Mouse (Mus musculus) megakaryocyte, embryonic 14.5 days (primary cell): Measurements from ENCODE around the gene Zfp329. TPM values are rescaled to one million over a fixed set of nuclear protein-coding genes. Genes with fewer than 3 reads are reported as not detected.

Experiments
- H3K27me3 ChIP-seq: replicated peaks from 2 replicates; pipeline ENCODE3; 2012; ENCODE audit warnings: inconsistent platforms
- H3K36me3 ChIP-seq: replicated peaks from 2 replicates; pipeline ENCODE3; 2012; ENCODE audit warnings: low read length, inconsistent platforms, mixed read lengths
- H3K4me1 ChIP-seq: 2 replicates; pipeline ENCODE4 v1.6.1; 2012; ENCODE audit warnings: inconsistent platforms
- H3K4me3 ChIP-seq: replicated peaks from 2 replicates; pipeline ENCODE3; 2012; ENCODE audit warnings: moderate library complexity, mild to moderate bottlenecking, inconsistent platforms
- H3K9me3 ChIP-seq: 2 replicates; pipeline ENCODE4 v1.6.1; 2012; ENCODE audit warnings: inconsistent platforms
- FLI1 ChIP-seq: IDR thresholded peaks from 2 replicates; pipeline ENCODE4 v1.6.1; 2012; ENCODE audit warnings: low read length, inconsistent platforms, mixed read lengths
- GATA1 ChIP-seq: IDR thresholded peaks from 3 replicates; pipeline ENCODE4 v1.6.1; 2012; ENCODE audit warnings: mixed read lengths, low read length, inconsistent platforms, borderline replicate concordance
- polyA plus RNA-seq: library from polyadenylated mRNA; stranded (reverse); fragments of >175 nt; gene quantifications from 2 replicates; pipeline ENCODE4 v1.2.3, GENCODE M21; 2012; ENCODE audit warnings: low replicate concordance; ENCODE audit not compliant: insufficient read depth

Zfp329 gene
- polyA plus RNA-seq, 1 experiment = not detected

- Histone ChIP-seq H3K9me3 (peaks cover 9% of the 10 kb centered on the region), H3K27me3 (peaks cover 3% of the 10 kb centered on the region), H3K4me3 (no peak overlapping the region), H3K4me1 (peaks cover 7% of the 10 kb centered on the region), H3K36me3 (no peaks in the 10 kb centered on the region)
- TF ChIP-seq GATA1 = no peak
- no peak for TF ChIP-seq FLI1
Observed at GRCm38 (mm10) chr7:12788025-12788424, 30.6 kb downstream of the Zfp329 start.

DNA sequence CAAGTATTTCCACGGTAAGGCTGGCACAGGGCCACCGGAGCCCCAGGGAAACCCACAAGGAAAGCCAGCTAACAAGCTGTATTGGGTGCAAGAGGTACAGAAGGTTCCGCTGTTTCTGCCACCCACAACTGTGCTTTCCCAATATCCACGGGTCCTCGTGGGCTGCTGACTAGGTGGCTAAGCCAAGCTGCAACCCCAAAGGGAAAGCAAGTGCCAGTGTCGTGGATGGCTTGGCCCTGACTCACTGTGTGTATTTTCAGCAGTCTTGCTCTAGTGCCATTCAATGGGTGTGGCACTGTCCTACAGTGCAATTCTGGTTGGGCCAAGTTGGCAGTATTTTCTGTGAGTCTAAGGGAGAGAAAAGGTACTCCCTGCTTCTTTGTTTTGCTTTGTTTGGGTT lies 31.3 kb downstream of the Zfp329 start:
- Histone ChIP-seq H3K4me1 (peaks cover 7% of the 10 kb centered on the region), H3K9me3 (0 out of 2 replicates have a peak, but pooled peaks cover 4% of the 10 kb centered on the region), H3K4me3 (no peak overlapping the region), H3K27me3 (peaks cover 3% of the 10 kb centered on the region), H3K36me3 (no peaks in the 10 kb centered on the region)
- TF ChIP-seq GATA1 = no peak
- TF ChIP-seq FLI1 = no peak

- TF ChIP-seq GATA1 = no peak
- no peak for TF ChIP-seq FLI1
Observed at GRCm38 (mm10) chr7:12780151-12780830, 38.4 kb downstream of the Zfp329 start.

GRCm38 (mm10) chr7:12779782-12780150 lies 38.9 kb downstream of the Zfp329 start:
- Histone ChIP-seq H3K4me3 (peak overlapping the region; percentile 94), H3K4me1 (peaks cover 14% of the 10 kb centered on the region), H3K27me3 (peaks cover 22% of the 10 kb centered on the region), H3K9me3 (peaks cover 7% of the 10 kb centered on the region), H3K36me3 (no peaks in the 10 kb centered on the region)
- TF ChIP-seq FLI1 (no peak), GATA1 (no peak)

More at GRCm38 (mm10) chr7:12780151-12780830, 38.4 kb downstream of the Zfp329 start:
- peaks cover 22% of the 10 kb centered on the region for H3K27me3 ChIP-seq
- H3K4me1 ChIP-seq = peaks cover 14% of the 10 kb centered on the region
- peaks cover 1% of the 10 kb centered on the region; the same call in 1 of the 2 replicates for H3K9me3 ChIP-seq
- peak overlapping the region; percentile 94 for H3K4me3 ChIP-seq
- H3K36me3 ChIP-seq = no peaks in the 10 kb centered on the region

- TF ChIP-seq FLI1 (no peak), GATA1 (no peak)
- peaks cover 22% of the 10 kb centered on the region for H3K27me3 ChIP-seq
- H3K36me3 ChIP-seq = no peaks in the 10 kb centered on the region
- H3K4me3 ChIP-seq = no peak overlapping the region
- H3K4me1 ChIP-seq = peaks cover 14% of the 10 kb centered on the region
- H3K9me3 ChIP-seq = peaks cover 12% of the 10 kb centered on the region
Observed at GRCm38 (mm10) chr7:12779141-12779540, 39.5 kb downstream of the Zfp329 start.

- Histone ChIP-seq H3K4me1 (no peaks in the 10 kb centered on the region; the same call in none of the 2 replicates), H3K27me3 (peaks cover 12% of the 10 kb centered on the region), H3K36me3 (no peaks in the 10 kb centered on the region), H3K9me3 (peaks cover 18% of the 10 kb centered on the region), H3K4me3 (no peak overlapping the region)
- no peak for TF ChIP-seq FLI1
- TF ChIP-seq GATA1 = no peak
Observed at GRCm38 (mm10) chr7:12774606-12775005, 44.1 kb downstream of the Zfp329 start.

GRCm38 (mm10) chr7:12774111-12774510 lies 44.5 kb downstream of the Zfp329 start:
- no peaks in the 10 kb centered on the region for H3K36me3 ChIP-seq
- TF ChIP-seq FLI1 = no peak
- no peak for TF ChIP-seq GATA1
- peaks cover 7% of the 10 kb centered on the region for H3K27me3 ChIP-seq
- no peak overlapping the region for H3K4me3 ChIP-seq
- H3K4me1 ChIP-seq = no peaks in the 10 kb centered on the region; the same call in 1 of the 2 replicates
- H3K9me3 ChIP-seq = peaks cover 18% of the 10 kb centered on the region

Other genes starting within 250 kb of the Zfp329 start
- 0.10 TPM in 1 of 2 replicates, not detected in the other for gene Vmn2r53, start 210.1 kb downstream of the Zfp329 start, polyA plus RNA-seq
- gene Vmn2r54, start 178.5 kb downstream of the Zfp329 start, polyA plus RNA-seq = not detected in 2 replicates
- not detected in 2 replicates for gene Vmn2r55, start 133.9 kb downstream of the Zfp329 start, polyA plus RNA-seq
- not detected in 2 replicates for gene Vmn2r56, start 83.9 kb downstream of the Zfp329 start, polyA plus RNA-seq
- gene Zscan18, start 15.2 kb downstream of the Zfp329 start, polyA plus RNA-seq = not detected in 2 replicates
- gene Zfp110, start 15.9 kb upstream of the Zfp329 start, polyA plus RNA-seq = 0.65 TPM in 1 of 2 replicates, not detected in the other
- 0.25 TPM in 1 of 2 replicates, not detected in the other for gene Zfp128, start 62.3 kb upstream of the Zfp329 start, polyA plus RNA-seq
- gene Zscan22, start 79.0 kb upstream of the Zfp329 start, polyA plus RNA-seq = 1.4 and 1.5 TPM in 2 replicates
- gene Rps5, start 103.4 kb upstream of the Zfp329 start, polyA plus RNA-seq = 434 and 3,041 TPM in 2 replicates
- 1.5 and 2.4 TPM in 2 replicates for gene Rnf225, start 108.6 kb upstream of the Zfp329 start, polyA plus RNA-seq
- gene Zfp324, start 147.0 kb upstream of the Zfp329 start, polyA plus RNA-seq = 1.9 and 2.1 TPM in 2 replicates
- 1.7 and 3.2 TPM in 2 replicates for gene Zfp446, start 159.0 kb upstream of the Zfp329 start, polyA plus RNA-seq
- not detected in 2 replicates for gene Slc27a5, start 179.3 kb upstream of the Zfp329 start, polyA plus RNA-seq
- gene Trim28, start 180.3 kb upstream of the Zfp329 start, polyA plus RNA-seq = 55.5 and 236 TPM in 2 replicates
- 52.8 and 179 TPM in 2 replicates for gene Zbtb45, start 191.2 kb upstream of the Zfp329 start, polyA plus RNA-seq
- gene Chmp2a, start 215.9 kb upstream of the Zfp329 start, polyA plus RNA-seq = 404 and 592 TPM in 2 replicates
- 283 and 366 TPM in 2 replicates for gene Ube2m, start 219.4 kb upstream of the Zfp329 start, polyA plus RNA-seq
- gene Mzf1, start 235.9 kb upstream of the Zfp329 start, polyA plus RNA-seq = 1.6 and 6.1 TPM in 2 replicates